In genomic region chr17:6789103-6789502, GRCm38 (mm10) we compare ENCODE assay signal across 14 mouse cellular contexts. TPM values are rescaled to one million over a fixed set of nuclear protein-coding genes. Genes with fewer than 3 reads are reported as not detected.
DNase-seq lines count a peak whose midpoint lies in the region; ATAC-seq and TF ChIP-seq lines count a peak whose summit lies in the region.
"Had no signal": no experiment of that assay in that cellular context is flagged by ENCODE, and none has a peak within 500 bp of the region (broad histone marks: within the 10 kb centered on the region; RNA-seq: fewer than 3 reads in every experiment).

No protein-coding gene starts in this region.

- no peaks in the 10 kb centered on the region for H3K27me3 ChIP-seq in forebrain, embryonic 16.5 days (replicated peaks; ENCODE audit: control insufficient read depth, insufficient read depth, low read length)
- H3K27me3 ChIP-seq in forebrain, embryonic 12.5 days = peaks cover 8% of the 10 kb centered on the region; the same call in 1 of the 2 replicates
- no peaks in the 10 kb centered on the region for H3K27me3 ChIP-seq in lung, embryonic 15.5 days
- no peaks in the 10 kb centered on the region for H3K27me3 ChIP-seq in cerebellum, adult 2 months (ENCODE audit: control insufficient read depth, insufficient read depth, low read length)
- H3K27me3 ChIP-seq: embryonic facial prominence, embryonic 15.5 days had no signal

- H3K4me3 ChIP-seq in forebrain, embryonic 16.5 days (replicated peaks; ENCODE audit: low read length) = no peak overlapping the region
- H3K4me3 ChIP-seq in forebrain, embryonic 12.5 days (replicated peaks) = no peak overlapping the region
- H3K4me3 ChIP-seq in lung, embryonic 15.5 days = no peak overlapping the region
- no peak overlapping the region for H3K4me3 ChIP-seq in cerebellum, adult 2 months (replicated peaks; ENCODE audit: insufficient read depth, low read depth, low read length)
- H3K4me3 ChIP-seq: embryonic facial prominence, embryonic 15.5 days; gastrocnemius, adult 2 months; liver, embryonic 13.5 days; myocyte had no signal

- no peak for TF ChIP-seq CTCF in cerebellum, adult 2 months (IDR thresholded peaks at IDR 0.05; ENCODE audit: borderline replicate concordance, insufficient read depth, low read depth, low read length)

- H3K36me3 ChIP-seq in forebrain, embryonic 16.5 days (ENCODE audit: control insufficient read depth, insufficient read depth) = no peaks in the 10 kb centered on the region
- H3K36me3 ChIP-seq in forebrain, embryonic 12.5 days (replicated peaks) = no peaks in the 10 kb centered on the region
- no peaks in the 10 kb centered on the region for H3K36me3 ChIP-seq in lung, embryonic 15.5 days
- H3K36me3 ChIP-seq: embryonic facial prominence, embryonic 15.5 days; liver, embryonic 13.5 days had no signal

- ATAC-seq in forebrain, embryonic 16.5 days = peak; percentile 60; the same call in 1 of the 2 replicates
- no peak for ATAC-seq in forebrain, embryonic 12.5 days (ENCODE audit: low FRiP score)
- peak; percentile 39; the same call in 1 of the 2 replicates for ATAC-seq in lung, embryonic 15.5 days (ENCODE audit: borderline replicate concordance, extremely low read depth, low FRiP score, low TSS enrichment)

- no peak overlapping the region for H3K4me2 ChIP-seq in forebrain, embryonic 16.5 days (ENCODE audit: low read length)
- H3K4me2 ChIP-seq in forebrain, embryonic 12.5 days = no peak overlapping the region
- no peak overlapping the region for H3K4me2 ChIP-seq in lung, embryonic 15.5 days
- H3K4me2 ChIP-seq: embryonic facial prominence, embryonic 15.5 days; liver, embryonic 13.5 days had no signal

- peak overlapping the region; percentile 77 for H3K27ac ChIP-seq in forebrain, embryonic 16.5 days (ENCODE audit: low read length)
- no peak overlapping the region for H3K27ac ChIP-seq in forebrain, embryonic 12.5 days
- H3K27ac ChIP-seq in lung, embryonic 15.5 days = no peak overlapping the region
- H3K27ac ChIP-seq in cerebellum, adult 2 months (ENCODE audit: insufficient read depth, low read length) = no peak overlapping the region
- H3K27ac ChIP-seq: embryonic facial prominence, embryonic 15.5 days; gastrocnemius, adult 2 months; kidney, postnatal 0 days; liver, embryonic 13.5 days had no signal

- H3K4me1 ChIP-seq in forebrain, embryonic 16.5 days (replicated peaks; ENCODE audit: control insufficient read depth, insufficient read depth, low read length) = peaks cover 8% of the 10 kb centered on the region
- H3K4me1 ChIP-seq in forebrain, embryonic 12.5 days = no peaks in the 10 kb centered on the region
- peaks cover 9% of the 10 kb centered on the region for H3K4me1 ChIP-seq in lung, embryonic 15.5 days
- H3K4me1 ChIP-seq in cerebellum, adult 2 months (ENCODE audit: control insufficient read depth, insufficient read depth, low read length) = peaks cover 6% of the 10 kb centered on the region; the same call in 1 of the 2 replicates
- H3K4me1 ChIP-seq: embryonic facial prominence, embryonic 15.5 days; liver, embryonic 13.5 days had no signal

- H3K9ac ChIP-seq in forebrain, embryonic 16.5 days (replicated peaks; ENCODE audit: low read depth, low read length) = no peak overlapping the region
- H3K9ac ChIP-seq in forebrain, embryonic 12.5 days = no peak overlapping the region
- H3K9ac ChIP-seq in lung, embryonic 15.5 days = no peak overlapping the region
- H3K9ac ChIP-seq: embryonic facial prominence, embryonic 15.5 days; liver, embryonic 13.5 days had no signal

- DNase-seq in lung, adult 18-20 months = no peak
- DNase-seq in cerebellum, adult 2 months = peak; percentile 53 to 69
- DNase-seq in layer of hippocampus, postnatal 14 days (ENCODE audit: low spot score in 2 of 2) = peak; percentile 67 to 84
- DNase-seq in thymus, postnatal 0 days (ENCODE audit: low spot score) = no peak
- no peak for DNase-seq in urinary bladder, postnatal 10 days (ENCODE audit: low spot score)
- DNase-seq: gastrocnemius, adult 2 months; liver, embryonic 13.5 days; thymus, adult 2 months had no signal

- no peak for TF ChIP-seq POLR2A in cerebellum, adult 2 months (IDR thresholded peaks at IDR 0.05; ENCODE audit: borderline replicate concordance, insufficient read depth, low read length)

- H3K9me3 ChIP-seq in forebrain, embryonic 16.5 days (ENCODE audit: control insufficient read depth, low read length) = no peaks in the 10 kb centered on the region
- no peaks in the 10 kb centered on the region for H3K9me3 ChIP-seq in forebrain, embryonic 12.5 days
- H3K9me3 ChIP-seq in lung, embryonic 15.5 days = no peaks in the 10 kb centered on the region
- H3K9me3 ChIP-seq: embryonic facial prominence, embryonic 15.5 days; liver, embryonic 13.5 days had no signal

RNA-seq across cellular contexts. Expression of gene Ezr, which starts 6.5 kb away (rescaled TPM):
- polyA plus RNA-seq in forebrain, embryonic 16.5 days (2015; fragmentation: Nextera tagmentation; extraction: Ambion mirVana) = 100 and 127 TPM in 2 replicates
- 115 and 122 TPM in 2 replicates for polyA plus RNA-seq in forebrain, embryonic 12.5 days (2016; fragmentation: Nextera tagmentation; extraction: Ambion mirVana)
- 125 and 140 TPM in 2 replicates for polyA plus RNA-seq in lung, embryonic 15.5 days (2015; fragmentation: Nextera tagmentation; extraction: Ambion mirVana)
- polyA plus RNA-seq in cerebellum, adult 2 months (2012; rRNA removed) = 12.1 and 16.1 TPM in 2 replicates
- 10 to 100 TPM; 63.0 to 68.2 TPM for total RNA-seq in layer of hippocampus, postnatal 14 days (2021)
- polyA plus RNA-seq in thymus, postnatal 0 days (2015; fragmentation: Nextera tagmentation; extraction: Ambion mirVana) = 385 and 387 TPM in 2 replicates

Comparison
In these comparisons a context has a peak if more than half of its experiments do, and no peak if none do; other contexts are left out.
1. DNase-seq: peak in cerebellum, adult 2 months (2 of 2) and layer of hippocampus, postnatal 14 days (2 of 2); none in lung, adult 18-20 months (0 of 2), thymus, postnatal 0 days (single experiment) and urinary bladder, postnatal 10 days (single experiment).